Mouse (Mus musculus) megakaryocyte-erythroid progenitor cell, adult 5-6 weeks (primary cell): ENCODE data around the gene Slc7a5. TPM values are rescaled to one million over a fixed set of nuclear protein-coding genes. Genes with fewer than 3 reads are reported as not detected.

ENCODE experiments used
- ATAC-seq: replicated peaks from 2 replicates; pipeline ENCODE4 v1.8.0; 2016; ENCODE audit warnings: mild to moderate bottlenecking, inconsistent platforms; ENCODE audit not compliant: severe bottlenecking, poor library complexity, low FRiP score, low TSS enrichment
- total RNA-seq, 2 experiments: library from RNA; stranded (forward) in 1 of 2; stranded (reverse) in 1 of 2; fragments of 200-1000, 215-1000 nt in 1 of 2; fragments of >200 nt in 1 of 2; fragmentation: Nextera tagmentation in 1 of 2; gene quantifications; 2 replicates each; pipeline ENCODE4 v1.2.3; 2014 to 2017

The Slc7a5 gene
- total RNA-seq, 2 experiments from 2014 or later = 43.1 to 90.0 TPM

DNA sequence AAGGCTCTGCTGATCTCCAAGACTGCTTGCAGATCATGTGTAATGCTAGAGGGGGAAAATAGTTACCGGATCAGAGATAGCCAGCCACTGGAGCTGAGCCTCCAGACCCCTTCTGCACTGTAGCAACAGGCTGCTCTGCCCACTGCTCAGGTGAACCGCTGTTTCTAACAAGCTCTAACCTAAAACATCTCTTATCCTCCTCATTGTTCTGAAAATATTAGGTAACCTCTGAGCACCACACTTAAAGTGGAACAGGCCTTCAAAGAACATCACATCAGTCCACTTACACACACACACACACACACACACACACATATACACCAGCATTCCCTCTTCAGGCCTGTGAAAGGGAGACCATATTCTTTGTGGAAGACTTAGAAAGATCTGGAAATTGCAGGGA lies 75.4 kb downstream of the Slc7a5 start:
- no peak for ATAC-seq

Other genes with a start within 250 kb of the Slc7a5 start
- gene Jph3, start 178.1 kb downstream of the Slc7a5 start, total RNA-seq (2014; fragmentation: Nextera tagmentation) = not detected in 2 replicates
- 0.04 and 0.14 TPM in 2 replicates for gene Jph3, start 178.1 kb downstream of the Slc7a5 start, total RNA-seq (2017)
- 45.6 and 50.3 TPM in 2 replicates for gene Klhdc4, start 78.1 kb downstream of the Slc7a5 start, total RNA-seq (2014; fragmentation: Nextera tagmentation)
- 36.1 and 42.6 TPM in 2 replicates for gene Klhdc4, start 78.1 kb downstream of the Slc7a5 start, total RNA-seq (2017)
- gene Car5a, start 37.2 kb upstream of the Slc7a5 start, total RNA-seq (2014; fragmentation: Nextera tagmentation) = not detected in 2 replicates
- not detected in 2 replicates for gene Car5a, start 37.2 kb upstream of the Slc7a5 start, total RNA-seq (2017)
- 18.4 and 22.9 TPM in 2 replicates for gene Banp, start 42.1 kb upstream of the Slc7a5 start, total RNA-seq (2014; fragmentation: Nextera tagmentation)
- 10.8 and 17.3 TPM in 2 replicates for gene Banp, start 42.1 kb upstream of the Slc7a5 start, total RNA-seq (2017)